Mouse (Mus musculus): ENCODE data around the gene Sox13.
A peak's percentile ranks its signal among the peaks of the same experiment; 100 is the strongest.
"Not testable (repeated sequence)": the region's sequence is repeated elsewhere in the genome, so short reads cannot be mapped to it uniquely, and the experiment has no call there.

The Sox13 gene

DNA sequence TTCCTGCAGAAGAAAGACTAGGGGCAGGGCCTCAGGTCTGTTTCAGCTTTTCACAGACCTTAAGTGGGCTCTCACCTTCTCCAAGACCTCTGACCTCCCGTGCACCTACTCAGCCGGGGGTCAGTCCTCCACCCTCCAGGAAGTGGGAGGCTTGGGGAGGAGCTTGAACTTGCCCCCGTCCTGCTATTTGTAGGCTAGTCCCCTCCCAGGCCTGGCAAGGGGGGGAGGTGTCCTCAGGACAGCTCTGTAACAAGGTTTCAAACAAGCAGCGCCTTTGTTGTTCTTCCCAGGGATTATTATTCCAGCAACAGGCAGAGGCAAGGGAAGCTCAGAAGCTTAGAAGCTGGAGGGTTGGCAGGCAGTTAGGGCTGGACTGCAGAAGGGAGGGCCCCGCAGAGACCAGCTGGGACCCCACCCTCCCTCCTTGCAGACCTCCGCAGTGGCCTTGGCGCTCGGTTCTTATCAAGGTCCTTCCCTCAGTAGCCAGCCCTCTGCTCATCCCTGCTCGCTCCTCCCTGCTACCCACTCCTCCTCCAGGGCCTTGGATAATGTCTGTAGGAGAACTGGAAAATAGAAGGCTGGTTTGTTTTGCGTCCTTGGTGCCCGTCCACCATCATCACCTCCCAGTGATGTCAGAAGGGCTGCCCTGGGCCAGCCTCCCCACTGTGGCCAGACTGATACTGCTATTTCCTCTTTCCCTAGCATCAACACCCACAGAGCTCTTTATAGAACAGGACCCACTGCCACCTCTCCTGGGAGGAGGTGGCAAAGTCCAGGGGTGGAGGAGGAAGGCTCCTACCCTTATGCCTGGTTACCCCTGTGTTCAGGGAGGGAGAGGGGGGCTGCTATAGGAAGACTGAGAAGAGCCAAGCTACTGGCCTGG lies 56.3 kb downstream of the Sox13 start:
- no peak for DNase-seq (ENCODE audit: extremely low read depth, low read depth)

DNA sequence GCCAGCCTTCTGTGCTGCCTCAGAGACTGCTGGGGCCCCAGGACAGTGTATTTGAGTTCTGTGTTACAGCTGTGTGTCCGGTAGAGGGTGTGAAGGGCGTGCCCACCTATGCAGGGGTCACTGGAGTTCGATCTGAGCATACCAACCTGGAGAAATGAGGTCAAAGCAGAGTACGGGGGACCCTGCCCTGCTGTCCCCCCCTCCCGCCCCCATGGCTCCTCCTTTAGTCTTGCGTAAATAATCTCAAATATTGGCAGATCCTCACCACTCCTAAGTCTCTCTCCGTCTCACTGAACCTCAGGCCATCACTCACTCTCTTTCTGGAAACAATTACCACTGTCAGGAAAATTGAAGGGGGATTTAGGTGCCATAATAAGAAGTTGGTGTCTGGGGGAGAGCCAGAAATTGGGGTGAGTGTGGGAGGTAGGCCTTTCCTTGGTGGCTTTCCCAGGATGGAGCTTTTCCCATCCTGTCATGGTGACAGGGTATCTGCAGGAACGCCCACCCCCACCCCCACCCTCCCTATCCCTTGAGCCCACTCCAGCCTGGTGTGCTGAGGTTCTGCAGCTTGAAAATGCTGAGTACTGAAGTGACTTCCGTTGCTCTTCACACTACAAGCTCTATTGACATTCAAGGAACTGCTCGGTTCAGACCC lies 57.1 kb downstream of the Sox13 start:
- DNase-seq (ENCODE audit: extremely low read depth, low read depth): no peak

DNA sequence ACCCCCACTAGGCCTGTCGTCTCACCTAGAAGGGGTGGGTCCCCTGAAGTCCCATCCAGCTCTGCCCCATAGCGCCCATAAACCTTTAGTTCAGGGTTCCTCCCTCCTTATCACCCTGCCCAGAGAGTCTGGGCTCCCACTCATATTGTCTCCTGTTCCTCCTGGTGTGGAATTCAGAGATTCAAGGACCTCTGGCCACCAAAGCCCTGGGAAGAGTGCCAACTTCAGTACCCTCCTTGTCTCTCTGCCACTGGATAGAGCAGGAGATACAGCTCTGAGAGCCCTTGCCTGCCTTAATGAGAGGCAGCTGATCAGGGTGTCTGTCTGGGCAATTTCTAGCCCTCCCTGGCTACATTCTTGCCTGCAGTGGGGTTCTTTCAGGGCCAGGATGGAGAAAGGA lies 59.3 kb downstream of the Sox13 start:
- DNase-seq (ENCODE audit: extremely low read depth, low read depth): no peak

DNA sequence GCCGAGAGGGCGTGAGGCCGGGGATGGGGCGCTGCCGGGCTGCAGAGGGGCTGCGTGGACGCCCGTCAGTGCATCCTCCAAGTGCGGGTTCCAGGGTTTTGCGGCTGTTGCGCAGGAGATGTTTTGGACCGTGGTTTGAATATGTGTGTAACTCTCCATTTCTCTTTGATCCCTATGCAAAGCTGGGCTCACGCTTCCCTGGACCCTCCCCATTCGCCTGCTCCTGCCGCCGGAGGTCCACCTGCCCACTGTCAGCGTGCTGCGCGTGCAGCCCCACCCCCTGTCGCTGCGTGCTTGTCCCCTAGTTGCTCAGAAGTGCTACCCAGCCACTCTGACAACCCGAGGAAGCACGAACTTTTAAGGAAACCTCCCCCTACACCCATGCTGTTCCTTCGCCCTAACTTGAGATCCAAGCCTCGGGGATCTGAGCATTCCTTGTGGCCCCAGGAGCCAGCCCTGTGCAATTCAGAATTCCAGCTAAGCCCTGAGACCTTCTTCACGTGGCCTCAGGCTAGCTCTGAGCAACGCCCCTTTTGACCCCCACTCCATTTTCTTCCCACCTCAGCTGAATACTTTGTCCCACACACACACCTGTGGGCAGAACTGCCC lies 60.1 kb downstream of the Sox13 start:
- DNase-seq (ENCODE audit: extremely low read depth, low read depth): no peak

DNA sequence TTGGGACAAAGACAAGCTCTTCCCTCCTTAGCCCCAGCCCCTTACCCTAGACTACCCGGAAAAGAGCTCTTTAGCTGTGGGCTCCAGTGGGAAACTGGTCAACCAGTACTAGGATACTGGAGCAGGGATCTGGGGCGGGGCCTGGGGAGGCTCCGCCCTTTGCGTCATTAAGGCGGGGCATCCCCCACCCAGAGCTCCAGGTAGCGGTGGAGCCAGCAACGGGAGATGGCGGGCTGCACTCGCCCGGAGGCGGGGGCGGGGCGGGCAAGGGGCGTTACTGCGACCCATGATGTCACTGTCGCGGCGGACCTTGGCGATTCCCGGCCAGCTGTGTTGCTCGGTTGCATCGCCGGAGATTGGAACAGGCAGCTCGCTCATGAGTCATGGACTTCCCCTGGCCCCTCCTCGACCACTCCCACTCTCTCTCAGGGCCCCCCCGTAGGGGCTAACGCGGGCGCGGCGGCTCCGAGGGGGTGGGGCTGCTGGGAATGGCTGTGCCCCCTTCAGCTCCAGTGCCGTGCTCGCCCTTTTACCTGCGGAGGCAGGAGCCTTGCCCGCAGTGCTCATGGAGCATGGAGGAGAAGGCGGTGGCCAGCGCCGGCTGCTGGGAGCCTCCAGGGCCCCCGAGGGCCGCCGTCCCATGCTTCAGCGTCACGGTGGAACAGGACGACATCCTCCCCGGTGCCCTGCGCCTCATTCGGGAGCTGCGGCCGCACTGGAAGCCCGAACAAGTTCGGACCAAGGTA lies 60.7 kb downstream of the Sox13 start, which contains the start of gene Etnk2:
Etnk2 (plus strand) TSS at position 297 of the 746 bp plus-strand sequence.
- peak; percentile 57 for DNase-seq (ENCODE audit: extremely low read depth, low read depth)

DNA sequence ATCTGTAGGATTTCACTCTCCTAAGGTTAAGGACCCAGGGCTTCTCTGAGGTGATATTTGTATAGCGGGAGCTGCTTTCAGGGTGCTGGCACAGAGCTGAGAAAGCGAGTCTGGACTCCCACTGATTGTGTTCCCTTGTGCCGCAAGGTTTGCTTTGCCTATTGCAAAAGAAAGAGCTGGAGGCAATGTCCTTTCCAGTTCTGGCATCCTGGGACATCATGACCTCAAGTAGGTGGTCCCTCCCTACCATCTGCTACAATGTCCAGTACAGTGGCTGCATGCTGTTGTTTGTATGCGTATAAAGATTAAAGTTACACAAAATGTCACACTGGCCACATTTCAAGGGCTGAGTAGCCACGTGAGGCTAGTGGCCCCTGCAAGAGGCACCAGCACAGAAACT lies 62.1 kb downstream of the Sox13 start:
- DNase-seq (ENCODE audit: extremely low read depth, low read depth): no peak

DNA sequence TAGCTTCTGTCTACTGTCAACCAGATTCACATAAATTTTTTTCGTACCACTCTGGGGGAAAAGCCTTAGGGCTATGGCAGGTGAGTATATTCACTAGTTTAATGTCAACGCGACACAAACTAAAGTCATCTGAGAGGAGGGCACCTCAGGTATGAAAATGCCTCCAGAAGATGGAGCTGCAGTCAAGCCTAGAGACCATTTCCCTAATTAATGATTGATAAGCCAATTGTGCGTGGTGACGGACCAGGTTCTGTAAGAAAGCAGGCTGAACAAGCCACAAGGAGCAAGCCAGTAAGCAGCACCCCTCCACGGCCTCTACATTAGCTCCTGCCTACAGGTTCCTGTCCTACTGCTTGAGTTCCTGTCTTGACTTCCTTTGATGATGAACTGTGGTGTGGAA lies 63.2 kb downstream of the Sox13 start:
- DNase-seq (ENCODE audit: extremely low read depth, low read depth): no peak

DNA sequence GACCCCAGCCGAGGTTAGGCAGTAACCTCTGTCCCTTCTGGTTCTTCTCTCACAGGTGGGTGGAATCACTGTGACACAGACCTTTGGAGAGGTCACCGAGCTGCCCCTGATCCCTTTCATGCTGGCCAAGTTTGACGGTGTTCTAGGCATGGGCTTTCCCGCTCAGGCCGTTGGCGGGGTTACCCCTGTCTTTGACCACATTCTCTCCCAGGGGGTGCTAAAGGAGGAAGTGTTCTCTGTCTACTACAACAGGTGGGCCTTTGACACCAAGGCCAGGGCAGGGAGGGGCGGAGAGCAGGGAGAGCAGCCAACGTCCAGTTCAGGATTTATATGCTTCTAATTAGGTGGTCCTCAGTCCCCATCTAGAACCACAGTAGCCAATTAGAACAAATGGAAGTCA lies 67.8 kb downstream of the Sox13 start:
- DNase-seq (ENCODE audit: extremely low read depth, low read depth): no peak

DNA sequence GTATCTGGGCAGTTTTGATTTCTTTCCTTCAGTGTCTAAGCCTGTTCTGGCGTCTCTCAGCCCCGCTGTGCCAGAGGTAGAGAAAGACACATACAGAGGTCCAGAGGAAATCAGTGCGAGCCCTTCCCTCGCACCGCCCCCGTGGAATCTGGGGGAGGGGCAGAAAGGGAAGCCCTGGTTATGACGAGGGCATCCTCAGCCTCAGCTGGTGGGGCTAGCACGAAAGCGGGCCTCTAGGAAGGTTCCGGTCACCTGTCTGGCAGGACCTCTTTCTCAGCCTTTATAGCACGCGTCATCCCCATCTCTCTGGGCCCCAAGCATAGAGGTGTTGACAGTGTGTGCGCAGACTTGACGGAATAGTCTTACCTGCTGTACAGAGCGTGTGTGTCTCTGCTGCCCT lies 68.3 kb downstream of the Sox13 start:
- no peak for DNase-seq (ENCODE audit: extremely low read depth, low read depth)

DNA sequence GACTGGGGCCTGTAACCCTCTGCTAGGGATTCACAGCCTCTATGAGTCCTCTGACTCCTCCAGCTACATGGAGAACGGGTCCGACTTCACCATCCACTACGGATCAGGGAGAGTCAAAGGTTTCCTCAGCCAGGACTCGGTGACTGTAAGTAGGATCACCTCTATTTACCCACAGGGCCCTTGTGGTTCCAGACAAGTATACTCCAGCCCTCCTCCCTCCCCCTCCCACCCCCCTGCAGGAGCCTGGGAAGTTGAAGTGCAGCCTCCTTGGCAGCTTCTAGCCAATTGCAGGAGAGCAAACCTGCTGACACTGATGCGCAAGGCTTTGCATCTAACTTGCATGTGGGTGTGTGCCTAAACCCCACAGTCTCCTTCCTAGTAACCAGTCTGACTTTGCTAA lies 68.7 kb downstream of the Sox13 start:
- no peak for DNase-seq (ENCODE audit: extremely low read depth, low read depth)

DNA sequence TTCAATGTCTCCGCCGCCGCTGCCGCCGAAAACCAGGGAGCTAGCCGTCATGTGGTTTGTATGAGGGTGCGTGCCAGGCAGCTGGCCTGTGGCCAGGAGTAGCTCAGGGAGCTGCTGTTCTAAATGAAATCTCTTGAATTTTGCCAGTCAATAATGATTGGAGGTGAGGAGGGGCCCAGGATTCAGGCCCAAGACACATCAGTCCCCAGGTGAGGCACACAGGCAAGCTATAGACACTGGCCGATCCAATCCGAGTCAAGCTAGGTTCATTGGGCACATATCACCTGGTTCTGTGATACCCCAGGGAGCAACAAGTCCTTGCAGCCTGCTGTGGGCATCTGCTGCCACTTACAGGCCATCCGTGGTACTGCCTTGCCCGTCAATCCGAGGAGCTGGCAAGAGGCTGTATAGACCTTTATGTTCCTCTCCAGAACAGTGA lies 70.8 kb downstream of the Sox13 start:
- peak; percentile 67 for DNase-seq (ENCODE audit: extremely low read depth, low read depth)

DNA sequence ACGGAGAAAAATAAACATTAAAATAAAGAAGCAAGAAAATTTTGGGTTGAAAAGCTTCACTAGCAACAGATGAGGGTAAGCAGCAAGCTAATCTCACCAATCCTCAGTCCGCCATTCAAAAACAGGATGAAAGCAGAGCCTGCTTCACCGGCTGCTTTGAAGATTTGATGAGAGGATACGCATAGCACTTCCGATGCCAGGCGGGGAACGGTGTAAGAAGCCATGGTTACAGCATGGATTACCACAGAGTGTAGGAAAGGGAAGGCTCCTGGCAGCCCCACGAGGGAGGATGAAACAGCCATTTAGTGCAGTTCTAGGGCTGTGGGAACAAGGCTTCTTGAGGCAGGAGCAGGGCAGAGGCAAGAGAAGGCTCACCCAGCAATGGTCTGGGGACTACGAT lies 72.4 kb downstream of the Sox13 start:
- DNase-seq (ENCODE audit: extremely low read depth, low read depth): no peak

DNA sequence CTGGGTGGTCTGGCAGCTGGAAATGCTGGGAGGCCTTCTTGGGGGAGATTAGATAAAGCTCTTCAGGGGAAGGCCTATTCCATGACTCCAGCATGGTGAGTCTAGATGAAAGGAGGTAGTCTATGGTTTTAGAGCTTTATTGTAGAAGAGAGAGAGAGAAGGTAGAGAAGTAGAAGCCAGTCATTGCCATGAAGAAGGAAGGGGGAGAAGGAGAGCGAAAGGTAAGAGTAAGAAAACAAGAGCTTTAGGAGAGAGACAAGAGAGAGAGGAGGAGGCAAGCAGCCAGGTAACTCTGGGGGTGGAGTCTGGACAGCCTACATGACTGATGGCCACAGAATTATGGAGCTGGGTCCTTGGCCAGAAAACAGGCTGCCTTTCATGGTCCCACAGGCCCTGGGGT lies 74.0 kb downstream of the Sox13 start, which contains the start of gene Ren1:
Ren1 (plus strand) TSS at position 301 of the 400 bp plus-strand sequence.
- no peak for DNase-seq (ENCODE audit: extremely low read depth, low read depth)

DNA sequence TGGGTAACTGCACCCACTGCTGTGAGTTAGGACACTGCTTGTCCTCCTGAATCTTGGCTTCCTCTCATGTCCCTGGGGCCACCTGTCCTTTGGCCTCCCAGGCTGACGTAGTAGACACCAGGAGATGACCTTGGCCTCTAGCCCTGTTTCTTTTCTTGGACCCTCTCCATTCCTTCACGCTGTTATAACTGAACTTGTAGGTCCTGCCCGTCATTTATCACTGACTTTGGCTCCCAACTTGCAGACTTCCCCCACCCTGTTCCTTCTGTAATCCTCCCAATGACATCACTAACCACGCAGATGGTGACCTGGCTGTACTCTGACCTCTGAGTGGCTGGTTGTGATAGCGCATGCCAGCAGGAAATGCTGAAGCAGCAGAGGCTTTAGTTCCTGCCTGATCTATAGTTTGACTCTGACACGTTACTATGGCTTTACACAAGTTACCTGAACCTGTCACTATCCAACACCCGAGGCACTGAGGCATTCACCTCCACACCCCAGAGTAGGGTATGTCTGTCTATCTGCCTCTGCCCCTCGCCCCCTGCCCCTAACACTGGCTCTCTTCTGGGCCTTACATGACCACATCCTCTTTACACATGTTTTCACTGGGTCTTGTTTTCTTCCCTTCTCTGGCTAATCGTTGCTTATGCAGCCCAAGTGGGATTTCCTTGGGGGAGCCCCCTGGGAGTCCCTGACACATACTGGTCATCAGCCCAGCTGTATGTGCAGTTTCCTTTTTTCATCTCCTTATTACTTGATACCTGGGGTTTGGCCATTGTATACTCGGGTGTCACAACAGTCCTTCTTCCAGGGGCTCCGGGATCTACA lies 76.3 kb downstream of the Sox13 start:
- DNase-seq (ENCODE audit: extremely low read depth, low read depth): no peak

DNA sequence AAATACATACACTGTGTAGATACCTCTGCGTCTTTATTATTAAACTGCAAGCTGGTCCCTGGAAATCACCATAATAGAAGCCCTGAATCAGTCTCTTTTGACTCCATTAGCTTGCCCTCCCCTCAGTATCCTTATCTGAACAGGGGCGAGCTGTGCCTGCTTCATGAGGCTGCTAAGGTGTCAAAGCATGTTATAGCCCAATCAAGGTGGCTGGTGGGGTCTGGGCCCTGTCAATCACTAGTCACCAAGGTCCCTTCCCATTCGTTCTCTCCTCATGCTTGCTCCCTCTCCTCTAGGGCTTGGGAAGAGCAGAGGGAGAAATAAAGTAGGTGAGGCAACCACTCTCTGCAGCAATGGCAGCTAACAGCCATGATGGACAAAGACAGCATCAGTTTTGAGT lies 77.0 kb downstream of the Sox13 start:
- no peak for DNase-seq (ENCODE audit: extremely low read depth, low read depth)

DNA sequence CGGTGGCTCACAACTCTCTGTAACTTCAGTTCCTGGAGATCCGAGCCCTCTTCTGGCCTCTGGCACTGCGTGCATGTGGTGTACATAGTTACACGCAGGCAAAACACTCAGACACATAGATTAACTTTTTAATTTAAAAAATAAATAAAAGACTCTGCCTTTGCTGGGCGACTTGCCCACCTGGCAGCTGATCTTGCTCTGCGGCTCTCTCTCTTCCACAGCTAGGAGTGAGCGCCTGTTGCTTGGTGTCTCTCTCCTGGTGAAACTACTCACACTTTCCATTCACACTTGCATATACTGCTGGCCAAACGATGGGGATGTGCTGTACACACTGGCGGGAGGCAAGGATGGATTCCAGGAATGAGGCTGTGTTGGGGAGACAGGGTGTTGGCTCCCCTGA lies 77.6 kb downstream of the Sox13 start:
- no peak for DNase-seq (ENCODE audit: extremely low read depth, low read depth)

DNA sequence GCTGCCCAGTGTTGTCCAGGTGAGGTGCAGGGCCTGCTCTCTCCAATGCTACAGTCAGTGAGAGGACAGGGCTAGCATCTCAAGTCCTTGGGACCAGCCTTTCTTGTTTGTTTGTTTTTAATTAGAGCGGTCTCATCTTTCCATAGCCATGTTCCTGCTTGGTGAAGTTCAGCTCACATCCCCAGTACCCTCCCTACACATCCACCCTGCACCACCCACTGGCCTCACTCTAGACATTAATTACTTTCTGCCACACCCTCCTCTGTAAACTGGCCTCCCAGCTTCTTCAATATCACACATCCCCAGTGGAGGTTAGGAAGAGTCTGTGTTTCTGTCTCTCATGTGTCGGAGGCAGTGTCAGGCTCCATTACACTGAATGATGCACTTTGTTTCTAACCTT lies 79.8 kb downstream of the Sox13 start:
- no peak for DNase-seq (ENCODE audit: extremely low read depth, low read depth)

DNA sequence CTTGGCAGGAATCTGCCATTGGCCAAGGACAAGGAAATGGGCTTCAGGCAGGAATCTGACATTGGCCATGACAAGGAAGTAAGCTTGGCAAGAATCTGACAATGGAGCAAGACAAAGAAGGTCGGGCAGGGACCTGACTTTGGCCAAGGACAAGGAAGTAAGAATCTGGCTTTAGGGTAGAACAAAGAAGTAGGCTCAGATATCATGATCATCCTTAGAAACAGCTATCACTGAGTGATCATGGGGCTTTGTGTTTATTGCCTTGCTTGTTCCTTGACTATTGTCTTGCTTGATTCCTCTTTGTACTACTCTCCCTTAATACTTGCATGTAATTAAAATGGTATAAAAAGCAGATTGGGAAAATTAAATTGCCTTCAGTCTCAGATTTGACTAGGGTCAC lies 83.8 kb downstream of the Sox13 start:
- not testable (repeated sequence) for DNase-seq (ENCODE audit: extremely low read depth, low read depth)

DNA sequence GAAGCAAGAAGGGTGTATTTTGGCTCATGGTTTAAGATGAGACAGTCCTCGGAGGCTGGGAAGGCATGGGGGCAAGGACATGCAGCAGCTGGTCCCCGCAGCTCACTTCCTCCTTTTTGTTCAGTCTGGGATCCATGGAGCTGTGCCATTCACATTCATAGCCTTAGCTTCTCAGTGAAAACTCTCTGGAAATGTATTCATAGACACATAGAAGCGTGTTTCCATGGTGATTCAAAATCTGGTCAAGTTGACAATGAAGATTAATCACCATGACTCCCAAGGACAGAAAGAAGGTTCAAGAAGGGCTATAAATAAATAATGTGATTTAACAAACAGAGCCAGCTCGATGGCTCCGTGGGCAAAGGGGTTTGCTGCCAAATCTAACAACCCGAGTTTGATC lies 90.2 kb downstream of the Sox13 start:
- no peak for DNase-seq (ENCODE audit: extremely low read depth, low read depth)

DNA sequence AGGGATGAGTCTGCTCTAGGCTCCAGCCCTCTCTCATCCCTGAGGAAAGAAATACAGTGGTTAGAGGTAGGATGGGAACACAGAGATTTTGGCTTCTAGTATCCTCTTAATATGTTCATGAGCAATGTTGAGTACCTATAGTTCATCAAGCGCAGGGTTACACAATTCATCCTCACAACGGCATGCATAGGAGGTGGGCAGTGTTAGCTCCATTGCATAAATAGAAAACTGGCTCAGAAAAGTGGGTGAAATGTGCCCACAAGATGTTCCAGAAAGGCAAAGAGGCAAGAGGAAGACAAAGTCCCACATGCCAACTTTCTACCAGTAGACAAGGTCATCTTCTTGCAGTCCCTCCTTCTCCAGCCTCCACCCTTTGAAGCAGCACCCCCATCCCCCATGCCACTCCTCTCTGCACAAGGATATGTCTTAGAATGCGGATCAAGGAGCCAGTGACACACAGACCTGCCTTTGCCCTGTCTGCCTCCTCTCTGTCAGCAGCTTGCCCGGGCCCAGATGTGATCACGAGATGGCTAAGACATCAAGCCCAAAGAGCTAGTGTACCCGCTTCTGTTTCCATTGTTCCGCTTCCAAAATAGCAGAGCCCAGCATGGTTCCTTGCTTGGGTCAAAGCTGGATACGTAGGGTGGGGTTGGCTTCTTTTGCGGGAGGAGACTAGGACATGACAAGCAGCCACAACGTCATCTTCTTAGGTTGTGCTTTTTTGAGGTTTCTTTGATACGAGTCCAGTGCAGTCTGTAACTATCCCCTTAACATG lies 91.3 kb downstream of the Sox13 start:
- no peak for DNase-seq (ENCODE audit: extremely low read depth, low read depth)
